Mouse (Mus musculus) CH12.LX (cell line): ENCODE data around the gene Ywhag.

Experiments used
- CTCF ChIP-seq, 2 experiments: IDR thresholded peaks in 1 of 2; conservative IDR thresholded peaks in 1 of 2; 2 replicates each; pipeline ENCODE4 v1.5.1; 2011 to 2012; ENCODE audit warnings: low read depth in 2 of 2, low read length in 2 of 2, improper control_type of control experiment in 1 of 2, inconsistent platforms in 1 of 2, mild to moderate bottlenecking in 1 of 2, moderate library complexity in 1 of 2
- EP300 ChIP-seq: IDR thresholded peaks from 2 replicates; pipeline ENCODE4 v1.6.1; 2011; ENCODE audit warnings: low read length, improper control_type of control experiment
- MAX ChIP-seq: IDR thresholded peaks from 2 replicates; pipeline ENCODE4 v1.6.1; 2011; ENCODE audit warnings: low read length, improper control_type of control experiment
- NELFE ChIP-seq: IDR thresholded peaks from 2 replicates; pipeline ENCODE4 v1.6.1; 2011; ENCODE audit warnings: low read depth, low read length, improper control_type of control experiment
- PAX5 ChIP-seq: IDR thresholded peaks from 2 replicates; pipeline ENCODE4 v1.6.1; 2012; ENCODE audit warnings: low read length, inconsistent platforms, mixed read lengths
- POLR2A ChIP-seq: IDR thresholded peaks from 2 replicates; pipeline ENCODE4 v1.6.1; 2011; ENCODE audit warnings: low read depth, mild to moderate bottlenecking, improper control_type of control experiment, low read length
- TBP ChIP-seq: conservative IDR thresholded peaks from 2 replicates; pipeline ENCODE4 v1.6.1; 2011; ENCODE audit warnings: low read depth, low read length, improper control_type of control experiment
- TCF12 ChIP-seq: IDR thresholded peaks from 2 replicates; pipeline ENCODE4 v1.6.1; 2014; ENCODE audit warnings: low read depth, mild to moderate bottlenecking, inconsistent platforms, low read length, improper control_type of control experiment

DNA sequence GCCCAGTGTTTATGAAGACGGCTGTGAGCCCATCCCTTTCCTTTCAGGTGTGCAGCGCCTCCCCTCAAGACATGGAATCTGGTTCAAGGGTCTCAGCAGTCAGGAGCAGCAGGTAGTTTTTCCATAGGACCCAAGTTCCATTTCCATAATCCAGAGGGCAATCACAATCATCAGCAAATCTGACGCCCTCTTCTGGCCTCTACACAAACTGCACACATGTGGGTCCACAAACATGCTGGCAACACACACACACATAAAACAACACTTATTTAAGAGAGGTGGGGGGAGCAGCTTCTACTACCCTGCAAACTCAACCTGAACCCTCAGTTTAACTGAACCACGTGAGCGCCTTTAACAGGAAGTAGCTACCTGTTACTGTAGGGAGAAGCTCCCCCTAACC, 15.8 kb downstream of the Ywhag start:
- no peak for TF ChIP-seq EP300
- 0 out of 2 replicates have a peak, but pooled peaks have one; percentile 11 for TF ChIP-seq POLR2A
- TF ChIP-seq MAX: no peak
- peak in 1 of 2 experiments; percentile 26; a peak in 2 of 4 replicates for TF ChIP-seq CTCF (conservative IDR thresholded peaks at IDR 0.05 in 1 of 2, IDR thresholded peaks at IDR 0.05 in 1 of 2; ENCODE audit: low read depth in 2 of 2, low read length in 2 of 2)
- no peak for TF ChIP-seq TCF12
- no peak for TF ChIP-seq NELFE
- TF ChIP-seq TBP: no peak
- TF ChIP-seq PAX5: no peak
